24 mouse cellular contexts compared by ENCODE assay signal in genomic region chr17:80841903-80842302, GRCm38 (mm10).
A peak's percentile ranks its signal among the peaks of the same experiment; 100 is the strongest.
DNase-seq lines count a peak whose midpoint lies in the region; ATAC-seq and TF ChIP-seq lines count a peak whose summit lies in the region.
"Had no signal": no experiment of that assay in that cellular context is flagged by ENCODE, and none has a peak within 500 bp of the region (broad histone marks: within the 10 kb centered on the region; RNA-seq: fewer than 3 reads in every experiment).

No protein-coding gene starts in this region.

- H3K9me3 ChIP-seq in heart, embryonic 10.5 days: no peaks in the 10 kb centered on the region
- H3K9me3 ChIP-seq in midbrain, postnatal 0 days (ENCODE audit: low read length): no peaks in the 10 kb centered on the region
- H3K9me3 ChIP-seq: embryonic facial prominence, embryonic 10.5 days; embryonic facial prominence, embryonic 12.5 days; forebrain, embryonic 13.5 days; forebrain, embryonic 15.5 days had no signal

- WGBS in heart, embryonic 10.5 days: 85% methylated on average over 4 of the region's 4 CpGs
- WGBS in midbrain, postnatal 0 days: 86% methylated on average over 4 of the region's 4 CpGs

- DNase-seq in heart, adult 11 months: peak; percentile 54
- DNase-seq in heart, embryonic 10.5 days (ENCODE audit: low spot score): no peak
- no peak for DNase-seq in spleen, postnatal 14 days (ENCODE audit: low spot score in 2 of 2)
- no peak for DNase-seq in midbrain, postnatal 0 days (ENCODE audit: low spot score)
- DNase-seq: adrenal gland, adult 8-10 months; adrenal gland, postnatal 14 days; adrenal gland, postnatal 36 days; B cell, adult 2 months; cerebellum, adult 11-12 months; cerebellum, adult 2 months; cerebellum, adult 9-10 months; cerebellum, postnatal 10 days; cerebellum, postnatal 25 days; forebrain, postnatal 0 days had no signal

- peak; percentile 77 for ATAC-seq in granulocyte monocyte progenitor cell, adult 5-6 weeks (replicated peaks; ENCODE audit: poor library complexity, severe bottlenecking)
- ATAC-seq in midbrain, postnatal 0 days (ENCODE audit: low FRiP score): no peak
- ATAC-seq: activated CD4-positive, CD25-positive, alpha-beta regulatory T cell, adult 4 months; CD4-positive, CD25-positive, alpha-beta regulatory T cell, adult 4 months; forebrain, embryonic 13.5 days; forebrain, embryonic 15.5 days; forebrain, postnatal 0 days; Patski had no signal

- no peak overlapping the region for H3K27ac ChIP-seq in heart, embryonic 10.5 days
- H3K27ac ChIP-seq in midbrain, postnatal 0 days (ENCODE audit: low read depth, low read length): no peak overlapping the region
- H3K27ac ChIP-seq: embryonic facial prominence, embryonic 10.5 days; embryonic facial prominence, embryonic 12.5 days; forebrain, embryonic 13.5 days had no signal

- no peak overlapping the region for H3K4me2 ChIP-seq in midbrain, postnatal 0 days (ENCODE audit: low read depth, low read length, poor library complexity, severe bottlenecking)
- H3K4me2 ChIP-seq: embryonic facial prominence, embryonic 12.5 days; forebrain, embryonic 13.5 days; forebrain, embryonic 15.5 days had no signal

- no peak for TF ChIP-seq CTCF in midbrain, postnatal 0 days (IDR thresholded peaks at IDR 0.05)

- 0 out of 2 replicates have a peak, but pooled peaks cover 5% of the 10 kb centered on the region for H3K4me1 ChIP-seq in heart, embryonic 10.5 days
- no peaks in the 10 kb centered on the region for H3K4me1 ChIP-seq in midbrain, postnatal 0 days (ENCODE audit: insufficient read depth, low read length)
- H3K4me1 ChIP-seq: embryonic facial prominence, embryonic 10.5 days; embryonic facial prominence, embryonic 12.5 days had no signal

- no peak overlapping the region for H3K9ac ChIP-seq in midbrain, postnatal 0 days (replicated peaks; ENCODE audit: low read length, poor library complexity, severe bottlenecking)
- H3K9ac ChIP-seq: embryonic facial prominence, embryonic 12.5 days; forebrain, embryonic 13.5 days; forebrain, embryonic 15.5 days; forebrain, postnatal 0 days had no signal

- no peak overlapping the region for H3K4me3 ChIP-seq in heart, embryonic 10.5 days
- no peak overlapping the region for H3K4me3 ChIP-seq in midbrain, postnatal 0 days (ENCODE audit: low read depth, low read length)
- H3K4me3 ChIP-seq: embryonic facial prominence, embryonic 10.5 days; embryonic facial prominence, embryonic 12.5 days; forebrain, embryonic 13.5 days; forebrain, embryonic 15.5 days had no signal

- H3K27me3 ChIP-seq in heart, embryonic 10.5 days (ENCODE audit: insufficient read depth, poor library complexity, severe bottlenecking): no peaks in the 10 kb centered on the region
- no peaks in the 10 kb centered on the region for H3K27me3 ChIP-seq in midbrain, postnatal 0 days (ENCODE audit: insufficient read depth, low read length)
- H3K27me3 ChIP-seq: CH12.LX; embryonic facial prominence, embryonic 12.5 days; forebrain, embryonic 13.5 days; forebrain, embryonic 15.5 days; Patski had no signal

- no peaks in the 10 kb centered on the region for H3K36me3 ChIP-seq in heart, embryonic 10.5 days
- H3K36me3 ChIP-seq in midbrain, postnatal 0 days (ENCODE audit: insufficient read depth, low read length): no peaks in the 10 kb centered on the region
- H3K36me3 ChIP-seq: embryonic facial prominence, embryonic 10.5 days; embryonic facial prominence, embryonic 12.5 days; forebrain, embryonic 15.5 days; G1E had no signal
